Mouse (Mus musculus) forebrain, embryonic 11.5 days (tissue): ENCODE data around the gene Unc5b. TPM values are rescaled to one million over a fixed set of nuclear protein-coding genes. Genes with fewer than 3 reads are reported as not detected.

Experiments
- ATAC-seq: fragments of 200-750 bp; cut with Nextera tagmentation; replicated peaks from 2 replicates; pipeline ENCODE4 v1.8.0; 2017; ENCODE audit warnings: moderate TSS enrichment; ENCODE audit not compliant: low FRiP score
- DNase-seq: peaks from one replicate; pipeline ENCODE4 v3.0.0-alpha.2; 2017; ENCODE audit warnings: low spot score
- H3K27ac ChIP-seq: fragments of 300-500 bp; sonication (generic); 2 replicates; pipeline ENCODE4 v1.5.1; 2014; ENCODE audit warnings: low read depth, low read length
- H3K27me3 ChIP-seq: fragments of 300-500 bp; sonication (generic); 2 replicates; pipeline ENCODE4 v1.6.1; 2014; ENCODE audit warnings: mild to moderate bottlenecking, low read length, mixed read lengths; ENCODE audit not compliant: control insufficient read depth, insufficient read depth
- H3K36me3 ChIP-seq: fragments of 300-500 bp; sonication (generic); 2 replicates; pipeline ENCODE4 v1.6.1; 2014; ENCODE audit warnings: mild to moderate bottlenecking, low read length, moderate library complexity, mixed read lengths; ENCODE audit not compliant: control insufficient read depth, insufficient read depth
- H3K4me1 ChIP-seq: fragments of 300-500 bp; sonication (generic); replicated peaks from 2 replicates; pipeline ENCODE4 v1.6.1; 2014; ENCODE audit warnings: low read length, mixed read lengths; ENCODE audit not compliant: control insufficient read depth, insufficient read depth
- H3K4me2 ChIP-seq: fragments of 300-500 bp; sonication (generic); 2 replicates; pipeline ENCODE4 v1.6.1; 2014; ENCODE audit warnings: low read depth, mild to moderate bottlenecking, low read length, moderate library complexity, mixed read lengths; ENCODE audit not compliant: severe bottlenecking
- H3K4me3 ChIP-seq: fragments of 300-500 bp; sonication (generic); 2 replicates; pipeline ENCODE4 v1.5.1; 2014; ENCODE audit warnings: low read depth, low read length
- H3K9ac ChIP-seq: fragments of 300-500 bp; sonication (generic); 2 replicates; pipeline ENCODE4 v1.6.1; 2014; ENCODE audit warnings: low read length
- H3K9me3 ChIP-seq: fragments of 300-500 bp; sonication (generic); 2 replicates; pipeline ENCODE4 v1.6.1; 2016; ENCODE audit warnings: low read length, mixed read lengths; ENCODE audit not compliant: control insufficient read depth
- WGBS: fragments of 180-500 bp; shearing (Covaris S2); extraction: QIAGEN DNeasy Blood & Tissue Kit; methylation state at CpG from one replicate; pipeline ENCODE4 v1.1.7; 2014; 5-methylcytosine and 5-hydroxymethylcytosine counted together
- polyA plus RNA-seq: library from polyadenylated mRNA; unstranded; fragments of >200 nt; fragmentation: Nextera tagmentation; extraction: Ambion mirVana; gene quantifications from 2 replicates; pipeline ENCODE4 v1.2.1, GENCODE M21; 2014

Gene Unc5b
- polyA plus RNA-seq, 1 experiment from 2014 or later, result 4.0 TPM

DNA sequence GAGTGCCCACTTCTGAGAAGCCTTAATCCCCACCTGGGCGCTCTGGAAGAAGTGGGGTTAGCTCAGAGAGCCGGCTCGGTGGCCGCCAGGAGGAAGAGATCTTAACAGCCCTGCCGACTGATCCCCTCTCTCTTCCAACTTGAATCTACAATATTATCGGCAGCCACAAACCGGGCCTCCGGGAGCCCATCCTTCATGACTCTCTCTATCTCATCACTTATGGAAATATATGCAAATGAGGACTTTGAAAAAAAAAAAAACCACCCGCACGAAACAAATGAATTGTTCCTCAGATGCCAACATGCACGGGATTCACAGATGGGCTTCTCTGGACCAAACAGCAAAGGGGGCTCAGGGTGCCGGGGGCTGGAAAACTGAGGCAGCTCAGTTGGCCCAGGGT lies 109.7 kb downstream of the Unc5b start:
- Histone ChIP-seq H3K4me2 (no peak overlapping the region), H3K27ac (no peak overlapping the region), H3K27me3 (no peaks in the 10 kb centered on the region), H3K4me3 (no peak overlapping the region), H3K9ac (no peak overlapping the region), H3K4me1 (peaks cover 3% of the 10 kb centered on the region; the same call in 1 of the 2 replicates), H3K9me3 (no peaks in the 10 kb centered on the region), H3K36me3 (no peaks in the 10 kb centered on the region)
- 47% methylated on average over 12 of the region's 12 CpGs for WGBS
- ATAC-seq (no peak), DNase-seq (no peak)

DNA sequence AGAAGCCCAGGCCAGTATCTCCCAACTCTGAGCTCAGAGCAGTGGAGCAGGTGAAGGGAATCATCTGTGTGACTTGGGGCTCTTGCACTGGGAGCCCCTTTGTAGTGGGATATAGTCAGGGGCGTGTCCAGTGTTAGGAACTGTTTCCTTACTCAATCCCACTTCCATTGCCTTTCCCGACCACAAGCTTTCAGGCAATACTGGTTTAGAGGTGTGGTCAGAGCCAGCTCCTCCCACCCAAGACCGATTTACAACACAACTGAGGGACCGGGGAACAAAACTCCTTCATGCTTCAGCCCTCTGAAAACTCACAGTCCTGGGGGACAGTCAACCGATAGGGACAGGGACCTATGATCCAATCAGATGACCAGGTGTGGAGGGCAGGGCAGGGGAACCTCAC lies 110.9 kb downstream of the Unc5b start:
- DNase-seq (no peak), ATAC-seq (no peak)
- Histone ChIP-seq H3K4me2 (no peak overlapping the region), H3K27me3 (no peaks in the 10 kb centered on the region), H3K4me1 (peaks cover 3% of the 10 kb centered on the region; the same call in 1 of the 2 replicates), H3K36me3 (no peaks in the 10 kb centered on the region), H3K4me3 (no peak overlapping the region), H3K27ac (no peak overlapping the region), H3K9me3 (no peaks in the 10 kb centered on the region), H3K9ac (no peak overlapping the region)
- 83% methylated on average over 5 of the region's 5 CpGs for WGBS

DNA sequence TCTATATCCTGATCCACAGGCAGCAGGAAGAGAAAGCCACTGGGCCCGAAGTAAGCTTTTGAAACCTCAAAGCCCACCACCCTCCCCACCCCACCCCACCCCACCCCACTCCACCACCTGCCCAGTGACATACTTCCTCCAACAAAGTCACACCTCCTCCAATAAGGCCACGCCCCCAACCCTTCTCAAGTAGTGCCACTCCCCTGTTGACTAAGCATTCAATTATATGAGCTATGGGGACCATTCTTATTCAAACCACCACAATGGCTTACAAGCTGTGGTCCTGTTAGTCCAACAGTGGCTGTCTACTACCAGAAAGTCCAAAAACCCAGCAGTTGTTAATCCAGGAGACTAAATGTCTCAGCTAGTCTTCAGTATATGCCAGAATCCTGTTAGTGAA lies 112.9 kb downstream of the Unc5b start:
- no peak overlapping the region for H3K4me3 ChIP-seq
- no peak for DNase-seq
- no peaks in the 10 kb centered on the region for H3K36me3 ChIP-seq
- no peak overlapping the region for H3K9ac ChIP-seq
- ATAC-seq, result no peak
- H3K4me1 ChIP-seq, result peaks cover 3% of the 10 kb centered on the region; the same call in 1 of the 2 replicates
- H3K27ac ChIP-seq, result no peak overlapping the region
- H3K27me3 ChIP-seq, result no peaks in the 10 kb centered on the region
- WGBS, result 80% methylated on average over 2 of the region's 2 CpGs
- H3K9me3 ChIP-seq, result no peaks in the 10 kb centered on the region; the same call in 1 of the 2 replicates
- H3K4me2 ChIP-seq, result no peak overlapping the region

DNA sequence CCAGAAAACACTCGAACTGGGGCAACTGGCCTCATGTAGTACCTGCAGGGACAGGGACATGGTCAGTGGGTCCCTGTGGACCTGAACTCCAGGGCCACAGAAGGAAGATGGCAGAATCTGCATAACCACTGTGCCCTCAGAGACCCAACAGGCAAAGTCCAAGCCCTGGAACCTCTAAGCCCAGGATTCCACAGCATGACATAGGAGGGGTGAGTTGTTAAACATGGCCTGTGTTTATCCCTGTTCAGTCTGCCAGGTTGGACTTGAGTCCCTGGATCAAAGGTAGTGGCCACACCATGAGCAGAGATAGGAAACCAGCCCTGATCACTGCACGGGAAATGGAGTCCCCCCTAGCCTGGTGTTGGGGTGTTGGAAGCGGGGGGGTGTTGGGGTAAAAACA lies 114.9 kb downstream of the Unc5b start:
- Histone ChIP-seq H3K4me2 (no peak overlapping the region), H3K36me3 (no peaks in the 10 kb centered on the region), H3K9ac (no peak overlapping the region), H3K27me3 (no peaks in the 10 kb centered on the region), H3K9me3 (peaks cover 2% of the 10 kb centered on the region; the same call in 1 of the 2 replicates), H3K27ac (no peak overlapping the region), H3K4me3 (no peak overlapping the region), H3K4me1 (no peaks in the 10 kb centered on the region)
- ATAC-seq (no peak), DNase-seq (no peak)
- 94% methylated on average over 3 of the region's 3 CpGs for WGBS

Other genes with a start within 250 kb of the Unc5b start
- 0.36 and 0.43 TPM in 2 replicates for gene Cdh23, start 135.1 kb downstream of the Unc5b start, polyA plus RNA-seq
- 8.0 and 8.9 TPM in 2 replicates for gene Slc29a3, start 78.8 kb downstream of the Unc5b start, polyA plus RNA-seq